Mouse (Mus musculus): ENCODE results near the gene Rcan1. TPM values are rescaled to one million over a fixed set of nuclear protein-coding genes. Genes with fewer than 3 reads are reported as not detected.
"Not testable (repeated sequence)": the region's sequence is repeated elsewhere in the genome, so short reads cannot be mapped to it uniquely, and the experiment has no call there.

Gene Rcan1
- polyA plus RNA-seq (2011; ENCODE audit: insufficient read length, low read depth, missing spikeins) = 25.9 and 35.3 TPM in 2 replicates

GRCm38 (mm10) chr16:92470706-92471105 is at the start of gene Rcan1:
Gene Rcan1, minus strand, starts transcription at chr16:92470867.
- Histone ChIP-seq H3K4me3 (ENCODE audit: insufficient read depth, low read length) (no peak within 1 kb of the TSS), H3K27ac (ENCODE audit: insufficient read depth, low read length) (no peak within 1 kb of the TSS), H3K4me1 (ENCODE audit: control insufficient read depth, insufficient read depth, low read length) (no peaks in the 10 kb centered on the region)
- no peak for TF ChIP-seq POLR2A (IDR thresholded peaks at IDR 0.05; ENCODE audit: low read depth, low read length)
- no peak for TF ChIP-seq CTCF (IDR thresholded peaks at IDR 0.05; ENCODE audit: borderline replicate concordance, insufficient read depth, low read length)

GRCm38 (mm10) chr16:92519820-92520492 is 49.3 kb upstream of the Rcan1 start:
- Histone ChIP-seq H3K4me1 (ENCODE audit: control insufficient read depth, insufficient read depth, low read length) (no peaks in the 10 kb centered on the region; the same call in 1 of the 2 replicates), H3K27ac (ENCODE audit: insufficient read depth, low read length) (no peak overlapping the region), H3K4me3 (ENCODE audit: insufficient read depth, low read length) (no peak overlapping the region)
- peak; percentile 56; the same call in 1 of the 2 replicates for TF ChIP-seq CTCF (IDR thresholded peaks at IDR 0.05; ENCODE audit: borderline replicate concordance, insufficient read depth, low read length)
- TF ChIP-seq POLR2A (IDR thresholded peaks at IDR 0.05; ENCODE audit: low read depth, low read length) = no peak

- Histone ChIP-seq H3K27ac (ENCODE audit: insufficient read depth, low read length) (no peak overlapping the region), H3K4me1 (ENCODE audit: control insufficient read depth, insufficient read depth, low read length) (no peaks in the 10 kb centered on the region; the same call in 1 of the 2 replicates), H3K4me3 (ENCODE audit: insufficient read depth, low read length) (no peak overlapping the region)
- TF ChIP-seq CTCF (IDR thresholded peaks at IDR 0.05; ENCODE audit: borderline replicate concordance, insufficient read depth, low read length) = no peak
Measured at GRCm38 (mm10) chr16:92518718-92519117, 48.1 kb upstream of the Rcan1 start.

GRCm38 (mm10) chr16:92516139-92516538 is 45.5 kb upstream of the Rcan1 start:
- TF ChIP-seq CTCF (IDR thresholded peaks at IDR 0.05; ENCODE audit: borderline replicate concordance, insufficient read depth, low read length) (no peak), POLR2A (IDR thresholded peaks at IDR 0.05; ENCODE audit: low read depth, low read length) (no peak)
- Histone ChIP-seq H3K4me1 (ENCODE audit: control insufficient read depth, insufficient read depth, low read length) (no peaks in the 10 kb centered on the region; the same call in 1 of the 2 replicates), H3K27ac (ENCODE audit: insufficient read depth, low read length) (no peak overlapping the region), H3K4me3 (ENCODE audit: insufficient read depth, low read length) (no peak overlapping the region)

- not testable (repeated sequence) for H3K27ac ChIP-seq (ENCODE audit: insufficient read depth, low read length); H3K4me3 ChIP-seq (ENCODE audit: insufficient read depth, low read length); H3K4me1 ChIP-seq (ENCODE audit: control insufficient read depth, insufficient read depth, low read length)
Measured at GRCm38 (mm10) chr16:92514896-92515295, 44.2 kb upstream of the Rcan1 start.

- H3K4me1 ChIP-seq (ENCODE audit: control insufficient read depth, insufficient read depth, low read length) = no peaks in the 10 kb centered on the region
- no peak overlapping the region for H3K27ac ChIP-seq (ENCODE audit: insufficient read depth, low read length)
- TF ChIP-seq POLR2A (IDR thresholded peaks at IDR 0.05; ENCODE audit: low read depth, low read length) (no peak), CTCF (IDR thresholded peaks at IDR 0.05; ENCODE audit: borderline replicate concordance, insufficient read depth, low read length) (peak; percentile 25; the same call in 1 of the 2 replicates)
- H3K4me3 ChIP-seq (ENCODE audit: insufficient read depth, low read length) = no peak overlapping the region
Measured at GRCm38 (mm10) chr16:92511773-92512391, 41.2 kb upstream of the Rcan1 start.

- H3K4me1 ChIP-seq (ENCODE audit: control insufficient read depth, insufficient read depth, low read length) = no peaks in the 10 kb centered on the region
- H3K4me3 ChIP-seq (ENCODE audit: insufficient read depth, low read length) = no peak overlapping the region
- no peak for TF ChIP-seq CTCF (IDR thresholded peaks at IDR 0.05; ENCODE audit: borderline replicate concordance, insufficient read depth, low read length)
- TF ChIP-seq POLR2A (IDR thresholded peaks at IDR 0.05; ENCODE audit: low read depth, low read length) = no peak
- H3K27ac ChIP-seq (ENCODE audit: insufficient read depth, low read length) = no peak overlapping the region
Measured at GRCm38 (mm10) chr16:92510835-92511772, 40.4 kb upstream of the Rcan1 start.

GRCm38 (mm10) chr16:92507573-92507972 is 36.9 kb upstream of the Rcan1 start:
- H3K4me1 ChIP-seq (ENCODE audit: control insufficient read depth, insufficient read depth, low read length) = no peaks in the 10 kb centered on the region
- TF ChIP-seq POLR2A (IDR thresholded peaks at IDR 0.05; ENCODE audit: low read depth, low read length) = no peak
- no peak for TF ChIP-seq CTCF (IDR thresholded peaks at IDR 0.05; ENCODE audit: borderline replicate concordance, insufficient read depth, low read length)
- H3K4me3 ChIP-seq (ENCODE audit: insufficient read depth, low read length) = no peak overlapping the region
- H3K27ac ChIP-seq (ENCODE audit: insufficient read depth, low read length) = no peak overlapping the region

GRCm38 (mm10) chr16:92503105-92503504 is 32.4 kb upstream of the Rcan1 start:
- TF ChIP-seq CTCF (IDR thresholded peaks at IDR 0.05; ENCODE audit: borderline replicate concordance, insufficient read depth, low read length) = no peak
- TF ChIP-seq POLR2A (IDR thresholded peaks at IDR 0.05; ENCODE audit: low read depth, low read length) = no peak
- Histone ChIP-seq H3K4me3 (ENCODE audit: insufficient read depth, low read length) (no peak overlapping the region), H3K4me1 (ENCODE audit: control insufficient read depth, insufficient read depth, low read length) (peaks cover 2% of the 10 kb centered on the region; the same call in 1 of the 2 replicates), H3K27ac (ENCODE audit: insufficient read depth, low read length) (no peak overlapping the region)
